Mouse (Mus musculus): ENCODE measurements at regions not wholly inside any gene's neighbourhood (a gene's known extent, or its start where the extent isn't known, plus 50 kb on each side); places are given as distances from the start of the nearest gene placed in this dataset.
A peak's percentile ranks its signal among the peaks of the same experiment; 100 is the strongest.

DNA sequence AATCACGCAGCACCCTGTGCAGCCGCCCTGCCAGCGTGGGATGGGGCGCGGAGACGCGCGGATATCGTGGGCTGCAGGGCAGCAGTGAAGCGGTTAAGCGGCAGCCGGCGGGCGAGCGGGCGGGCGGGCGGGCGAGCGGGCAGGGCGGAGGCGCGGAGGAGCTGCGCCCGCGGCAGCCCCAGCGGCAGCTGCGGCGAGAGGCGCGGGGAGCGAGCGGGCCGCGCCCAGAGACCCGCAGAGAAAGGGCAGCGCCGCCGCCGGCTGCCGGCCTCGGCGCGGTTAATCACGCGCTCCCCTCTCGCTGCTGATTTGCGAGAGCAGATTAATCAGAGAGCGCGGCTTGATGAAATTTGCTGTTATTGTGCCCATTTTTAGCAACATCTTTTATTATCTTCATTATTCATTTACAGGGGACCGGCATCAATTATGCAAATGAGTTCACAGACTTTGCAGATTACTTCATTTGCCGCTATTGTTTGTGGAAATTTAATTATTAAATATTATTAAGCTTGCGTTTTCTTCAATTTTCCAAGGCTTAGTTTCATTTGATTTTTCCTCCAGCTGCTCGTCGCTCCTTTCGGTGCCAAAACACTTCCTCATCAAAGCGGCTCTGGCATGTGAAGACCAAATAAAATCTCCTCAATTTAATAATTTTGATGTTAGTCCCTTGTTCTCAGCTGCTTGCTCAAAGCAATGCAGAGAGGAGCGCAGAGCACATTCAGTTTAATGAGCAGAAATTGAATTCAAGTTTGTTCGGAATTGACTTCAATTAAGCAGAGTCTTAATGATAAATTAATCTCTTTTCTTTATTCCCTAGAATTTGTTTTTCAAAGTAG is 219.2 kb upstream of the Pkn2 start:
- Histone ChIP-seq H3K36me3 (ENCODE audit: control insufficient read depth, insufficient read depth, low read length) (no peaks in the 10 kb centered on the region), H3K4me2 (ENCODE audit: low read depth, low read length) (peak overlapping the region; percentile 85), H3K27me3 (replicated peaks; ENCODE audit: control insufficient read depth, insufficient read depth, low read length) (no peaks in the 10 kb centered on the region), H3K9ac (ENCODE audit: low read depth, low read length) (peak overlapping the region; percentile 67), H3K27ac (ENCODE audit: low read length) (no peak overlapping the region), H3K4me3 (ENCODE audit: low read length) (peak overlapping the region; percentile 52), H3K4me1 (ENCODE audit: control insufficient read depth, insufficient read depth, low read length) (0 out of 2 replicates have a peak, but pooled peaks cover 2% of the 10 kb centered on the region), H3K9me3 (ENCODE audit: control insufficient read depth, low read length) (no peaks in the 10 kb centered on the region)
- WGBS, result 4% methylated on average over 58 of the region's 59 CpGs
- peak; percentile 43 for ATAC-seq

DNA sequence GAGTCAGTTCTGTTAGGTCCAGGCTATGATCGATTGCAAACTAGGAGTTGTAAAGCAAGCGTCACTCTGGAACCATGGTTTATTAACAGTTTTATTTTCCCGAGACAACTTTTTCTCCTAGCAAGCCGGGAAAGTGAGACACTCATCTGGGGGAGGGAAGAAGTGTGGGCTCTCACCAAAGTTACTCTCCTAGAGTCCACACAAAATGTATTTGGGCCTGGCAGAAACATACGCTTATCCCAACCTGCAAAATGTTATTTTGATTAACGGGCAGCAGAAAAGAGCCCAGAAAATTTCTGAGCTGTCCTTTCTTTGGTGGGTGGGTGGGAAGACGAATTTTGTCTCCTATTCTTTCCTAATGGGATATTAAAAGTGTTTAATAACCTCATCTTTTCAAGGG is 218.4 kb upstream of the Pkn2 start:
- WGBS, result 46% methylated on average over 7 of the region's 7 CpGs
- H3K27ac ChIP-seq (ENCODE audit: low read length), result no peak overlapping the region
- ATAC-seq, result no peak
- peak overlapping the region; percentile 85 for H3K4me2 ChIP-seq (ENCODE audit: low read depth, low read length)
- no peaks in the 10 kb centered on the region for H3K27me3 ChIP-seq (replicated peaks; ENCODE audit: control insufficient read depth, insufficient read depth, low read length)
- no peaks in the 10 kb centered on the region for H3K9me3 ChIP-seq (ENCODE audit: control insufficient read depth, low read length)
- 0 out of 2 replicates have a peak, but pooled peaks cover 2% of the 10 kb centered on the region for H3K4me1 ChIP-seq (ENCODE audit: control insufficient read depth, insufficient read depth, low read length)
- no peaks in the 10 kb centered on the region for H3K36me3 ChIP-seq (ENCODE audit: control insufficient read depth, insufficient read depth, low read length)
- peak overlapping the region; percentile 52 for H3K4me3 ChIP-seq (ENCODE audit: low read length)
- no peak overlapping the region for H3K9ac ChIP-seq (ENCODE audit: low read depth, low read length)

DNA sequence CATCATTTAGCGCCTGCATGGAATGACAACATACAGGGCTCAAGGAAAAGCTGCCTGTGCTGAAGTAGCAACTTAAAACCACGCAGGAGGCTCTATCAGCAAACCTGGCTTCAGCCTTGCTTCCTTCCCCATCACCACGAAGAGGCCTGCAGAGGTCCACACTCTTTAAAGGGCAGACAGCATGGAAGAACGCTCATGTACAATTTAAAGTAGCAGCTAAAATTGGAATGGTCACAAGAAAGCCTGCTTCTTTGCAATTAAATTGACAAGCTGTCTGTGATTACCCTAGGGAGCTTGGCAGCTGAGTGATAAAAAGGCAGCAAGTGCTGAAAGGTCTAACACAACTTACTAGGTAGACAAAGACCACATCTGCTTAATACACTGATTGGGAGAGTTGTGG is 210.4 kb upstream of the Pkn2 start:
- Histone ChIP-seq H3K27ac (ENCODE audit: low read length) (no peak overlapping the region), H3K9ac (ENCODE audit: low read depth, low read length) (no peak overlapping the region), H3K36me3 (ENCODE audit: control insufficient read depth, insufficient read depth, low read length) (no peaks in the 10 kb centered on the region), H3K27me3 (replicated peaks; ENCODE audit: control insufficient read depth, insufficient read depth, low read length) (no peaks in the 10 kb centered on the region), H3K4me2 (ENCODE audit: low read depth, low read length) (no peak overlapping the region), H3K4me1 (ENCODE audit: control insufficient read depth, insufficient read depth, low read length) (peaks cover 7% of the 10 kb centered on the region; the same call in 1 of the 2 replicates), H3K4me3 (ENCODE audit: low read length) (no peak overlapping the region), H3K9me3 (ENCODE audit: control insufficient read depth, low read length) (no peaks in the 10 kb centered on the region)
- ATAC-seq, result no peak
- 57% methylated on average over 4 of the region's 4 CpGs for WGBS

DNA sequence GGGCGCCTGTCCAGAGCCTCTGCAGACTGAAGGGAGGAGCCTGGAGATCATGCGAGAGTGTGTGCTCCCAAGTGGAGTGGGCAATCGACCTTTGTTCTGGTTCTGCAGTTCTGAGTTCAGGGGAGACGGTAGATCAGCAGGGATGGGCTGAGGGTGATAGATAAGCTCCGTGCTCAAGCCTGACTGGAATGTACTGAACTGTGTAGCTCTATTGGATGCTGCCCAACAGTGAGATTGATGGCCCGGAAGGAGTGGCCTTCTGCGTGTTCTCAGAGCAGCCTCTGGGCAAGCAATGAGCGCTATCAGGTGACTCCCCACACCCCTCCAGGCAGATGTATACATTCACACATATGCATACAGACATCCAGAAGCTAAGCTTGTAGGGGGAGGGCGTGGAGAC is 209.1 kb upstream of the Pkn2 start:
- 25% methylated on average over 9 of the region's 9 CpGs for WGBS
- H3K27me3 ChIP-seq (replicated peaks; ENCODE audit: control insufficient read depth, insufficient read depth, low read length), result no peaks in the 10 kb centered on the region
- peak overlapping the region; percentile 62 for H3K27ac ChIP-seq (ENCODE audit: low read length)
- no peaks in the 10 kb centered on the region for H3K36me3 ChIP-seq (ENCODE audit: control insufficient read depth, insufficient read depth, low read length)
- no peak overlapping the region for H3K4me2 ChIP-seq (ENCODE audit: low read depth, low read length)
- peaks cover 7% of the 10 kb centered on the region; the same call in 1 of the 2 replicates for H3K4me1 ChIP-seq (ENCODE audit: control insufficient read depth, insufficient read depth, low read length)
- no peak overlapping the region for H3K4me3 ChIP-seq (ENCODE audit: low read length)
- H3K9me3 ChIP-seq (ENCODE audit: control insufficient read depth, low read length), result no peaks in the 10 kb centered on the region
- no peak overlapping the region for H3K9ac ChIP-seq (ENCODE audit: low read depth, low read length)
- ATAC-seq, result peak; percentile 100

DNA sequence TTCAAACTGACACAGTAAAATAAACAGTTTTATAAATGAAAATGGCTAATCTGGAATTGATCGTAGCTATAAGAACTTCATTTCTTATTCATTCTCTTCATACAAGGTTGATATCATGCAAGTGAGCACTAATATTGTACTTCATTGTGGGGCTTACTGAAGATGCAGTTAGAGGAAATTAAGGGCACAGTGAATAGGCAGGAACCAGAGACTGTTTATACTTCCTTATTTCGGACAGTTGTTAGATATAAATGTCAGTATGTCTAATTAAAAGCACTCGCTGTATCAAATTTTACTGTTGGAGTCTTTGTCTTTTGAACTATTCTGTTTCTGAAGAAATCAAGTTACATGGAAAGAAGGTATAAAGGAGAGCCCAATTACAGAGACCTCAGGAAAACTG is 208.5 kb upstream of the Pkn2 start:
- Histone ChIP-seq H3K27ac (ENCODE audit: low read length) (no peak overlapping the region), H3K27me3 (replicated peaks; ENCODE audit: control insufficient read depth, insufficient read depth, low read length) (no peaks in the 10 kb centered on the region), H3K36me3 (ENCODE audit: control insufficient read depth, insufficient read depth, low read length) (no peaks in the 10 kb centered on the region), H3K9ac (ENCODE audit: low read depth, low read length) (no peak overlapping the region), H3K4me1 (ENCODE audit: control insufficient read depth, insufficient read depth, low read length) (peaks cover 7% of the 10 kb centered on the region; the same call in 1 of the 2 replicates), H3K4me2 (ENCODE audit: low read depth, low read length) (no peak overlapping the region), H3K9me3 (ENCODE audit: control insufficient read depth, low read length) (no peaks in the 10 kb centered on the region), H3K4me3 (ENCODE audit: low read length) (no peak overlapping the region)
- ATAC-seq, result 0 out of 2 replicates have a peak, but pooled peaks have one; percentile 6
- WGBS, result 68% methylated on average over 3 of the region's 3 CpGs

DNA sequence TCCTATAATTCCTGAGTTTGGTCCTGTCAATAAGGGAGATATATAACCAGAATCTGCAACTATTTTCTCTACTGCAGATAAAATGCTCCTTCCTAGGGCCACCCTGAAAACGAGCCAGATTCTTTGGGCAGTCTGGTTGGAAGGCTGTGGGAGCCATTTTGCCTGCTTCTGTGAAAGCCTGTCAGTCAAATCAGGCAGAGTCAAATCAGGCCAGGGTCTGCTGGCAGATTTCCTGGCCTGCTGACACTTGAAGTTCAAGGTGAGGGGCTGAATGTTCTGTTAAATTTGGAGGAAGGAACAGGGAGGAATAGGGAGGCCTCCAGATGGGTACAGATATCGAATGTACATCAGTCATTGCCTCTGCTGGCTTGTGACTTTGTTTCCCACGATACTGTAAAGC is 206.0 kb upstream of the Pkn2 start:
- no peak for ATAC-seq
- Histone ChIP-seq H3K4me2 (ENCODE audit: low read depth, low read length) (no peak overlapping the region), H3K27ac (ENCODE audit: low read length) (no peak overlapping the region), H3K27me3 (replicated peaks; ENCODE audit: control insufficient read depth, insufficient read depth, low read length) (no peaks in the 10 kb centered on the region), H3K4me3 (ENCODE audit: low read length) (no peak overlapping the region), H3K9me3 (ENCODE audit: control insufficient read depth, low read length) (no peaks in the 10 kb centered on the region), H3K9ac (ENCODE audit: low read depth, low read length) (no peak overlapping the region), H3K4me1 (ENCODE audit: control insufficient read depth, insufficient read depth, low read length) (peaks cover 7% of the 10 kb centered on the region; the same call in 1 of the 2 replicates), H3K36me3 (ENCODE audit: control insufficient read depth, insufficient read depth, low read length) (no peaks in the 10 kb centered on the region)
- 73% methylated on average over 3 of the region's 3 CpGs for WGBS

DNA sequence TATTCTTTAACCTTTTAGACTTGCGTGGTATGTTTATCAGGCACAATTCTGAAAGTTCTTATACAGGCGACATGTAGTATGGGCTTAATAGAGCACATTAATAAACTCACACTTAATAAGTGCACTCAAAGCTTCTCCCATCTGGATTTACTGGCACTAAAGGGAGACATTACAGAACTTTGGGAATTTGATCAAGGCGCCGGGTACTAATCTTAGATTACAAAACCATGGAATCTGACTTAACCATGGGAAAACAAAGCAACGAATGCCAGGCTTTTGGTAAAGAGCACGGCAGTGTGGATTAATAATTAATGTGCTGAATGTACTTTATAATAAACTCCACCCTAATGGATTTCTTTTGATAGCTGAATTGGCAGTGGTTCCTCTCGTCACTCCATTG is 196.5 kb upstream of the Pkn2 start:
- H3K9ac ChIP-seq (ENCODE audit: low read depth, low read length), result no peak overlapping the region
- no peaks in the 10 kb centered on the region for H3K36me3 ChIP-seq (ENCODE audit: control insufficient read depth, insufficient read depth, low read length)
- WGBS, result 78% methylated on average over 7 of the region's 7 CpGs
- no peaks in the 10 kb centered on the region for H3K27me3 ChIP-seq (replicated peaks; ENCODE audit: control insufficient read depth, insufficient read depth, low read length)
- no peak overlapping the region for H3K27ac ChIP-seq (ENCODE audit: low read length)
- H3K9me3 ChIP-seq (ENCODE audit: control insufficient read depth, low read length), result no peaks in the 10 kb centered on the region; the same call in 1 of the 2 replicates
- no peak overlapping the region for H3K4me3 ChIP-seq (ENCODE audit: low read length)
- H3K4me1 ChIP-seq (ENCODE audit: control insufficient read depth, insufficient read depth, low read length), result no peaks in the 10 kb centered on the region
- ATAC-seq, result no peak
- no peak overlapping the region for H3K4me2 ChIP-seq (ENCODE audit: low read depth, low read length)

DNA sequence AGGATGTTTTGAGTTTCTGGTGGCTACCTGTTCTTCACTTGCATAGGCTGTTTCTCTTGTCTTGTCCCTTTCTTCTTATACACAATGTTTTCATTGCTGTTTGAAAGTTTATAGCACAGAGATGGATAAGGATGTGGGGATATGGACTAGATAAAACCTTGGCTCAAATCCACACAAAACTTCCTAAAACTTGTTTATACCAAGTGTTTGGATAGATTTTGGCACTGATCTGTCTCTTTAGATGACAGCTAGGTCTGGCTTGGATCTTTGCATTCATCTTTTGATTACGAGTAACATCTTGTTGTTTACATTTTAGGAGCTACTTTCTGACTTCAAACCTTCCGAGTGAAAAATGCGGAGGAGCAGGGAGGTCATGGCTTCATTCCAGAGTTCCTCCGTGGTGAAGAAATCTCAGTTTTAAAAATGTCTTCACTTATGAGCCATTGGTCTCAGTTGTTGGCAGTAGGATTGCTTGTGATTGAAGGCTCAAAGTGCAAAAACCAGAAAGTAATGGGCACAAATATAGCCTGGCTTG is 190.1 kb upstream of the Pkn2 start:
- H3K4me3 ChIP-seq (ENCODE audit: low read length), result no peak overlapping the region
- no peak overlapping the region for H3K9ac ChIP-seq (ENCODE audit: low read depth, low read length)
- H3K27me3 ChIP-seq (replicated peaks; ENCODE audit: control insufficient read depth, insufficient read depth, low read length), result no peaks in the 10 kb centered on the region
- H3K27ac ChIP-seq (ENCODE audit: low read length), result no peak overlapping the region
- no peak for ATAC-seq
- H3K4me1 ChIP-seq (ENCODE audit: control insufficient read depth, insufficient read depth, low read length), result no peaks in the 10 kb centered on the region
- H3K9me3 ChIP-seq (ENCODE audit: control insufficient read depth, low read length), result no peaks in the 10 kb centered on the region; the same call in 1 of the 2 replicates
- 53% methylated on average over 4 of the region's 4 CpGs for WGBS
- no peaks in the 10 kb centered on the region for H3K36me3 ChIP-seq (ENCODE audit: control insufficient read depth, insufficient read depth, low read length)
- no peak overlapping the region for H3K4me2 ChIP-seq (ENCODE audit: low read depth, low read length)

DNA sequence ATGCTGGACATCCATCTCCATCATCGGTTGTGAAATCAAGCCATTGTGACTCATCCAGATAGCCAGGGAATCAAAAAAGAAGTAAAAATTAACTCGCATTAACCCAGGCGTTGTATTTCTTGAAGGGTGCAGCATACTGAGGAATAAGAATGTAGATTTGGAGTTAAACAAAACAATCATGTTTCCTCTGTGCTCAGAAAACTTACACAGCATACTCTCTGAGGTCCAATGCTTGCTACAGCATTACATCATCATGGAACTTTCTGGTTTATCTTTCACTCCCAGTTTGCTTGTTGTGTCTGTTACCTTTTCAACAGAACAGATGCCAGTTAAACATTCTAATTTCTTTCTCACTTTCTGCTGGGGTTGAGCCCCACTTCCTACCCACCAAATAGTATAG is 173.1 kb upstream of the Pkn2 start:
- Histone ChIP-seq H3K36me3 (ENCODE audit: control insufficient read depth, insufficient read depth, low read length) (no peaks in the 10 kb centered on the region), H3K27me3 (replicated peaks; ENCODE audit: control insufficient read depth, insufficient read depth, low read length) (no peaks in the 10 kb centered on the region), H3K27ac (ENCODE audit: low read length) (no peak overlapping the region), H3K4me1 (ENCODE audit: control insufficient read depth, insufficient read depth, low read length) (no peaks in the 10 kb centered on the region), H3K4me2 (ENCODE audit: low read depth, low read length) (no peak overlapping the region), H3K9ac (ENCODE audit: low read depth, low read length) (no peak overlapping the region), H3K9me3 (ENCODE audit: control insufficient read depth, low read length) (no peaks in the 10 kb centered on the region), H3K4me3 (ENCODE audit: low read length) (no peak overlapping the region)
- WGBS, result 92% methylated on average over 3 of the region's 3 CpGs
- no peak for ATAC-seq

All from intestine, embryonic 16.5 days (tissue).